Mouse (Mus musculus): ENCODE data around the gene Vmn1r204. TPM values are rescaled to one million over a fixed set of nuclear protein-coding genes. Genes with fewer than 3 reads are reported as not detected.
"Not testable (repeated sequence)": the region's sequence is repeated elsewhere in the genome, so short reads cannot be mapped to it uniquely, and the experiment has no call there.

Vmn1r204 gene
- not detected for polyA plus RNA-seq (2017; shearing (Covaris generic))

DNA sequence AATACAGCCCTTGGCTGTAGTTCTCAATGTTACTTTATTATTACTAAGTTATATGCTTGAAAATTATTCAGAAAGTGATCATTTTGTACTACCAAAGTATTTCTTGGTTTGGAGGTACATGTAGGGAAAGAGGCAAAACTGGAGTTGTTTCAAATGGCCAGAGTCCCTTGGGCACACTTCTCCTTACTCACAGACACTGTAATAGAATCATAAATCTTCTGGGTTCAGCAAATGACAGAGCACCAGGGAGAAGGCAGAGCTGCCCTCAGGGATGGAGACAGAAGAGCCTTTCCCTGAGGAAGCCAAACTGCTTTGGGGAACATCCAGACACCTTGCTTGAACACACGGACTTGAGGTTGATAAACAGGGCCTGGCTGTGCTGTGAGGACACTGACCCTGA is at the start of gene Vmn1r204:
TSS of gene Vmn1r204 (plus strand) at position 301 of the 400 bp plus-strand sequence.
- not testable (repeated sequence) for ATAC-seq

DNA sequence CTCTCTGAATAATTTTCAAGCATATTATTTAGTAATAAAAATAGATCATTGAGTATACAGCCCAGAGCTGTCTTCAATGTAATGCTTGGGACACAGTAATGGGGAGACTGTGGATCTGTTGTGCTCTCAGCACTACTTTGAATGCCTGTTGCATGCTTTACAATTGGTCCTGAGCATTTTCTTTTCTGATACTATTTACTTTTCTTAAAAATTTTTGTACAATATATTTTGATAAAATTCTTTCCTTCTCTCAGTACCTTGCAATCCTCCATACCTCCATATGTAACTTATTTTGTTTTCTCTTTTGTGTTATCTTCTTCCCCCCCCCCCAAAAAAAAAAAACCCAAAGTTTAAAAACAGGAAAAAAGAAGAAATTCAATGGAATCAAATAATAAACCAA is 47.7 kb upstream of the Vmn1r204 start, which contains the start of gene Vmn1r202:
TSS of gene Vmn1r202 (minus strand) at position 101 of the 400 bp plus-strand sequence.
- ATAC-seq = no peak

DNA sequence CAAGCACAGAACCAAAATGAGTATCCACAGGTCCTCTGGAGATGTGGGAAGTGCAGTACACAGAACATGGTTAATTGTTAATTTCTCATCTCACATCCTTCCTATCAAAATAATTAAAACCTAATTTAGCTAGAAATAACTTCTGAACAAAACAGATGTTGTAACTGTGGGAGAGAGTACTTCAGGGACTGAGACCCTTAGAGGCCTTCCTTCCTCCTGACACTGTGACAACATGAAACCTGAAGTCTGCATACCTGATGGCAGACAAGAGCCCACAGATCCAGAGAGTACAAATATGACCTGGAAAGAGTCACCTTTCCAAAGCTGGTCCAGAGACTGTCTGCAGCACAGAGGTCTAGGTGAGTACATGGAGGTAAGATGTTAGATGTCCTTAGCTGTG is 35.2 kb upstream of the Vmn1r204 start, which contains the start of gene Vmn1r203:
TSS of gene Vmn1r203 (plus strand) at position 301 of the 400 bp plus-strand sequence.
- ATAC-seq = no peak

DNA sequence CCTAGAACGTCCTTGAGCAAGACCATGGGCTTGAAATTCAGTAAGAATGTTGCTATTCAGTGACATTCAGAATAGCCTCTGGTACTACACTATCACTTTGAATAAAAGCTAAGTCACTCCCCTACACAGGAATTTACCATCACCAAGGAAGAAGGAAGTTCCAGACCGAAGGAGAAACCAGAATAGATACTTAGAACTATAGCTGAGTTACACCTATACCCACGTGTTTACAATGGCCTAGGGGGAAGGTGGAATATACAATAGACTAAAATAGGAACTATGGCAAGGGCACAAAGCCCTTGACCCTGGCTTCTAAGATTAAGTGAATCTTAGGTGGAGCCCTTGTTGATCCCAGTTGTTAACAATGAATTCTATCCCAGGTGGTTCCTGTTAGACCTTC is 21.9 kb downstream of the Vmn1r204 start:
- ATAC-seq = not testable (repeated sequence)

DNA sequence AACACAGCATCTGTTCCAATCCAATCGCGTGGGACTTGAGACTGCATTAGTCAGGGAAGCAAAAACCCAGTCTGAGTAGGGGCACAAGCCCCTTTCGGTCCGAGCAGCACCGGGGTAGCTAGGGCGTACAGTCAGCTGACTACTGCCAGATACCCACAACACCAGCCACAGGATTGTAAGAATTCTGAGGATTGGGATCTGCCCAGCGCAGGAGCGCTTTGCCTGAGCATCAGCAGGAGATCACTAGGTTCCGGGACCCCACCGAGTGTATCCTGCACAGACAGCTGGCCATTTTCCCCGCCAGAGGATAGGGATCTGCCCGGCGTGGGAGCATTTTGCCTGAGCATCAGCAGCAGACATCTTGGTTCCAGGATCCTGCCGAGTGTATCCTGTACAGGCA is 30.3 kb downstream of the Vmn1r204 start:
- not testable (repeated sequence) for ATAC-seq

DNA sequence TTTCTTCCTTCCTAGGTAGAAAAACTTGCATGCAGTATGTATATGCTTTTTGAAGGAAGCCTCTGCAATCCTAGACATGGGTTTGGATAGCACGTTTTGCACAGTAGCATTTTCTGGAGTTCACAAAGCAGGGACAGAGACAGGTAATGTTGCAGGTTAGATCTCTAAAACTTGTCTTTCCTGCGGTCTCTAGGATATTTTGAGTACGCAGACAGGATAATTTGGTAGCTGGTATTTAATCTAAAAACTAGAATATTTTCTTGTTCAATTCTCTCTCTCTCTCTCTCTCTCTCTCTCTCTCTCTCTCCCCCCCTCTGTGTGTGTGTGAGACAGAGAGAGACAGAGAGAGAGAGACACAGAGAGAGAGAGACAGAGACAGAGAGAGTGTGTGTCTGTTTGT is 39.9 kb downstream of the Vmn1r204 start, which contains the start of gene Vmn1r205:
TSS of gene Vmn1r205 (minus strand) at position 101 of the 400 bp plus-strand sequence.
- no peak for ATAC-seq

Other genes with a start within 250 kb of the Vmn1r204 start
- gene Vmn1r197, start 228.6 kb upstream of the Vmn1r204 start, polyA plus RNA-seq (2017; shearing (Covaris generic)) = under 1 TPM in 1 of 2 experiments, not detected in 1; 0.08 TPM
- under 1 TPM in 1 of 2 experiments, not detected in 1; 0.07 TPM for gene Vmn1r198, start 202.8 kb upstream of the Vmn1r204 start, polyA plus RNA-seq (2017; shearing (Covaris generic))
- not detected for gene Vmn1r199, start 173.4 kb upstream of the Vmn1r204 start, polyA plus RNA-seq (2017; shearing (Covaris generic))
- not detected for gene Vmn1r200, start 162.8 kb upstream of the Vmn1r204 start, polyA plus RNA-seq (2017; shearing (Covaris generic))
- not detected for gene Vmn1r201, start 81.3 kb upstream of the Vmn1r204 start, polyA plus RNA-seq (2017; shearing (Covaris generic))
- gene Vmn1r202, start 47.8 kb upstream of the Vmn1r204 start, polyA plus RNA-seq (2017; shearing (Covaris generic)) = under 1 TPM in 1 of 2 experiments, not detected in 1; 0.05 TPM
- gene Vmn1r203, start 35.1 kb upstream of the Vmn1r204 start, polyA plus RNA-seq (2017; shearing (Covaris generic)) = under 1 TPM; 0.05 to 0.13 TPM
- not detected for gene Vmn1r205, start 39.8 kb downstream of the Vmn1r204 start, polyA plus RNA-seq (2017; shearing (Covaris generic))
- gene Vmn1r206, start 71.1 kb downstream of the Vmn1r204 start, polyA plus RNA-seq (2017; shearing (Covaris generic)) = not detected
- not detected for gene Vmn1r207-ps, start 176.4 kb downstream of the Vmn1r204 start, polyA plus RNA-seq (2017; shearing (Covaris generic))
- gene Vmn1r208, start 224.2 kb downstream of the Vmn1r204 start, polyA plus RNA-seq (2017; shearing (Covaris generic)) = under 1 TPM in 1 of 2 experiments, not detected in 1; 0.11 TPM

Measured in activated CD4-positive, CD25-positive, alpha-beta regulatory T cell, adult 4 months (primary cell).